Mouse (Mus musculus) heart, embryonic 16.5 days (tissue): Measurements from ENCODE around the gene Igflr1. TPM values are rescaled to one million over a fixed set of nuclear protein-coding genes. Genes with fewer than 3 reads are reported as not detected.

Experiments
- ATAC-seq: fragments of 200-750 bp; cut with Nextera tagmentation; replicated peaks from 2 replicates; pipeline ENCODE4 v1.8.0; 2017; ENCODE audit warnings: moderate number of reproducible peaks; ENCODE audit not compliant: insufficient read depth, low FRiP score; ENCODE audit errors: extremely low read depth
- H3K27ac ChIP-seq: fragments of 300-500 bp; sonication (generic); 2 replicates; pipeline ENCODE4 v1.5.1; 2014; ENCODE audit warnings: mild to moderate bottlenecking, low read length, control low read depth, moderate library complexity
- H3K27me3 ChIP-seq: fragments of 300-500 bp; sonication (generic); 2 replicates; pipeline ENCODE4 v1.6.1; 2014; ENCODE audit warnings: low read length, mixed read lengths; ENCODE audit not compliant: control insufficient read depth, insufficient read depth
- H3K36me3 ChIP-seq: fragments of 300-500 bp; sonication (generic); 2 replicates; pipeline ENCODE4 v1.6.1; 2014; ENCODE audit not compliant: control insufficient read depth, insufficient read depth
- H3K4me1 ChIP-seq: fragments of 300-500 bp; sonication (generic); 2 replicates; pipeline ENCODE4 v1.6.1; 2014; ENCODE audit warnings: low read length, mixed read lengths; ENCODE audit not compliant: control insufficient read depth, insufficient read depth
- H3K4me2 ChIP-seq: fragments of 300-500 bp; sonication (generic); 2 replicates; pipeline ENCODE4 v1.6.1; 2014; ENCODE audit warnings: low read depth, mild to moderate bottlenecking, control low read depth, low read length
- H3K4me3 ChIP-seq: fragments of 300-500 bp; sonication (generic); 2 replicates; pipeline ENCODE4 v1.5.1; 2014; ENCODE audit warnings: mild to moderate bottlenecking, control low read depth, low read length
- H3K9ac ChIP-seq: fragments of 300-500 bp; sonication (generic); 2 replicates; pipeline ENCODE4 v1.6.1; 2014; ENCODE audit warnings: low read length, control low read depth
- H3K9me3 ChIP-seq: fragments of 300-500 bp; sonication (generic); replicated peaks from 2 replicates; pipeline ENCODE4 v1.6.1; 2016; ENCODE audit warnings: low read length; ENCODE audit not compliant: control insufficient read depth
- WGBS: fragments of 180-500 bp; shearing (Covaris S2); extraction: QIAGEN DNeasy Blood & Tissue Kit; methylation state at CpG from one replicate; pipeline ENCODE4 v1.1.7; 2014; 5-methylcytosine and 5-hydroxymethylcytosine counted together
- polyA plus RNA-seq: library from polyadenylated mRNA; unstranded; fragments of >200 nt; fragmentation: Nextera tagmentation; extraction: Ambion mirVana; gene quantifications from 2 replicates; pipeline ENCODE4 v1.2.1, GENCODE M21; 2015

Gene Igflr1
- polyA plus RNA-seq = 3.9 and 5.3 TPM in 2 replicates

DNA sequence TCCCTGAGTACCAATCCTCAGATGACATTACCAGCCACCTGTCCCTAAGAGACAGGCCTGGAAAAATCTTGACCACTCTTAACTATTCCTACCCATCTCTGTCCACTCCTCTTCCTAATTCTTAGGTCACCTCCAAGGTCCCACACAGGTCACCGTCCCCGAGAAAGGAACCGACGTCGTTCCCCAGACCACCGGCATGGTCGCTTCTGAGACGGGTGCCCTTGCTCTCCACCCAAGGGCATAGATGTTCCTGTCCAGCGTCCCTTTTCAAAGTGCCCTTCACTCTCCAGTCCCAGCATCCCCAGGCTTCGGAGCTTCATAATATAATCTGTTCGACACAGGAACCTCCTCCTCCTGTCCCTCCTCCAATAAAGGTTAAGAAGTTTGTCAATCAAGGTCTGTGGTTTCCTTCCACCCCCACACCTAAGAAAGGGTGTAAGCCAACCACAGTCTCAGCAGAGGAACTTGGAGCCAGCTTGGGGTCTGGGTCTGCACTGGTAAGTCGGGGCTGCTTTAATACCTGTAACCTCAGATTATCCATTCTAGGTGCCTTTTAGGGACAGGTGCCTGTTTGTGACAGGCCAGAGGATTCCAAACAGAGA lies at the start of gene Igflr1:
Gene Igflr1 (plus strand): TSS at position 458 of the 602 bp plus-strand sequence.
- no peaks in the 10 kb centered on the region for H3K9me3 ChIP-seq
- no peak within 1 kb of the TSS for H3K27ac ChIP-seq
- peaks cover 8% of the 10 kb centered on the region for H3K4me1 ChIP-seq
- H3K9ac ChIP-seq = no peak within 1 kb of the TSS
- ATAC-seq = no peak
- no peaks in the 10 kb centered on the region for H3K27me3 ChIP-seq
- H3K36me3 ChIP-seq = peaks cover 39% of the 10 kb centered on the region
- WGBS = 91% methylated on average over 12 of the region's 12 CpGs
- no peak within 1 kb of the TSS for H3K4me3 ChIP-seq
- H3K4me2 ChIP-seq = no peak within 1 kb of the TSS

DNA sequence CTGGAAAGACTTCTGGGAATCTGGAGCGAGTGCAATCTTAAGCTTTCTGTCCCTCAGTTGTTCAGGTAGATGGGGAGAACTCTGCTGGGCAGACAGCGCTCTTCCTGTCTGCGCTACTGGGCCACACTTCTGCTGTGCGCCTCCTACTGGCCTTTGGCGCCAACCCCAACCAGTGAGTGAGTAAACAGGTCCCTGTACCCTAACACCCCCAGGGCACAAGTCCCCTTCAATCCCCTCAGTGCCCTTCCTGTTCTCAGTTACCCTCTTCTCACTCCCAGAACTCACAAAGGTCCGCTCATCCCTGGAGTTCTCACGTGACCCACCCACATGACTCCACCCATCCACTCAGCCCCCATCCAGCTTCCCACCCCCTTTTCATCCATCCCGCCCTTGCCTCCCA lies 46.9 kb upstream of the Igflr1 start:
- H3K4me1 ChIP-seq = no peaks in the 10 kb centered on the region
- no peak overlapping the region for H3K9ac ChIP-seq
- 39% methylated on average over 8 of the region's 8 CpGs for WGBS
- H3K4me3 ChIP-seq = no peak overlapping the region
- H3K9me3 ChIP-seq = no peaks in the 10 kb centered on the region
- no peak overlapping the region for H3K27ac ChIP-seq
- H3K4me2 ChIP-seq = no peak overlapping the region
- no peaks in the 10 kb centered on the region for H3K36me3 ChIP-seq
- H3K27me3 ChIP-seq = no peaks in the 10 kb centered on the region; the same call in 1 of the 2 replicates
- no peak for ATAC-seq

DNA sequence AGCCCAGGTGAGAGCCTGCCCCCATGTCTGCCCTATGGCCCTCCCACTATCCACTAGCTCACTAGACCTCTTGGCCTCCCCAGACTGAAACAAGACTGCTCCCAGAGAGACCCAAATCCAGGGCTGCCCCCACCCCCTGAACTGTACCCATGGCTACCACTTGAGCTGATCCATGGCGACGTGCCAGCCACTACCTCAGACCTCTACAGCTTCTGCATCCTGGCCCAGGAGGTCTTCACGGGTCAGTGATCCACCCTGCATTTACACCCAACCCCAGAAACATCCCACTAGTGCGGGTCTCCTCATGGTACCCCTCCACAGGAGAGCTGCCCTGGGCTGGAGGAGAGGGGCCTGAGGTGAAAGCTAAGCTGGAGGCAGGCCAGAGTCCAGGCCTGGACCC lies 44.8 kb upstream of the Igflr1 start:
- no peaks in the 10 kb centered on the region; the same call in 1 of the 2 replicates for H3K27me3 ChIP-seq
- H3K4me1 ChIP-seq = no peaks in the 10 kb centered on the region
- no peak overlapping the region for H3K4me3 ChIP-seq
- H3K9ac ChIP-seq = no peak overlapping the region
- WGBS = 72% methylated on average over 4 of the region's 4 CpGs
- no peak overlapping the region for H3K4me2 ChIP-seq
- no peak overlapping the region for H3K27ac ChIP-seq
- H3K9me3 ChIP-seq = no peaks in the 10 kb centered on the region
- peaks cover 10% of the 10 kb centered on the region; the same call in 1 of the 2 replicates for H3K36me3 ChIP-seq
- ATAC-seq = no peak

DNA sequence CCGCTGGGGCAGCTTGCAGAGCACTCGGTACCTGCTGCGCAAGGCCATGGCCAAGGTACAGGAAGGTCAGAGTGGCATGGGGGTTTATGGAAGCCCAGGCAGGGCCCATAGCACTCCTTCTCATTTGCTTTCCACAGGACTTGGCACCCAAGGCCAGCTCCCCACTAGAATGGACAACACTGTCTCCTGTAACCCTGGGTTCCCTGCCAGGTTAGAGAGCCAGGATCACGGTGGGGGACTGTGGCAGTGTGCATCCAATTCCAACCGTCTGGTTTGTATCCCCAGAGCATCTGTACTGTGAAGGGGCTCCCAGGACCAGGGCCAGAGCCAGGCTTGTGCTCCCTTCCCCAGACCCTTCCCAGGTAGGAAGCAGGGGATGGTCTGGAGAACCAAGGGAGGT lies 44.4 kb upstream of the Igflr1 start:
- Histone ChIP-seq H3K9ac (no peak overlapping the region), H3K9me3 (no peaks in the 10 kb centered on the region), H3K4me2 (no peak overlapping the region), H3K4me1 (no peaks in the 10 kb centered on the region), H3K4me3 (no peak overlapping the region), H3K27ac (no peak overlapping the region), H3K27me3 (no peaks in the 10 kb centered on the region; the same call in 1 of the 2 replicates), H3K36me3 (peaks cover 14% of the 10 kb centered on the region; the same call in 1 of the 2 replicates)
- ATAC-seq = no peak
- 78% methylated on average over 5 of the region's 5 CpGs for WGBS

DNA sequence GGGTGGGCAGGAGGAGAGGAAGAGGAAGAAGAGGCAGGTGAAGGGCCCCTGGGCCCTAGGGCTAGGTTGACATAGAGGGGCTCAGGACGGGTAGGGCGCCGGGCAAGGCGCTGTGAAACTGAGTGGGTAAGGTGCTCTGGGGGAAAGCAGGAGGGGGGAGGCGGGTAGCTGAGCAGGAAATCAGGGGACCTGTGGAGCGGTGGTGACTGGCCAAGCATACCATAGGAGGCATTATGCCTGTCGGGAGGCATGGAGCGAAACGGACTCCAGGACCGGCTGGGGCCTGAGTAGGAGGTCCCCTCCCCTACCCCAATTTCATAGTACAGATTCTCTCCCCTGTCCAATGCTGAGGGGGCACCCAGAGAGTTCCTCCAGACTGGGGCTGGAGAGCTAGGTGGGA lies 42.4 kb upstream of the Igflr1 start:
- Histone ChIP-seq H3K4me3 (no peak overlapping the region), H3K4me1 (no peaks in the 10 kb centered on the region), H3K36me3 (peaks cover 17% of the 10 kb centered on the region), H3K27ac (no peak overlapping the region), H3K9me3 (no peaks in the 10 kb centered on the region), H3K27me3 (no peaks in the 10 kb centered on the region; the same call in 1 of the 2 replicates), H3K9ac (no peak overlapping the region), H3K4me2 (no peak overlapping the region)
- ATAC-seq = no peak
- WGBS = 83% methylated on average over 10 of the region's 10 CpGs

DNA sequence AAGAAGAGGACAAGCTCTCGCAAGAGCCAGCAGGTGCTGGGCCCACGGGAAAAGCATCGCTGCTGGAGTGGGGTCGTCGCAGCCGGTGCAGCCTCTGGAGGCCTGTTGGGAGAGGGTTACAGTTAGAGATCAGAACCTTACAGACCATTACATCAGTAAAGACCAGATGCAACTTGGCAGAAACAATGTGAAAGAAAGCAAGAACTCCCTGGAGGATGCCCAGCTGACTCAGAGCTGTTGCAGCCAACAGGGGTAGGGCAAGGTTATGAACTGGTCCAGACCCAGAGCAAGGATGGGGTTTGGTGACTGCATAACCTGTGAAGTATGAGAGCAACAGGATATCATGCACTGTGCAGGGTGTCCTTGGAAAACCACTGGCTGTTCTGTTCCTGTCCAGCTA lies 40.7 kb upstream of the Igflr1 start:
- WGBS = 87% methylated on average over 6 of the region's 6 CpGs
- ATAC-seq = no peak
- Histone ChIP-seq H3K4me2 (no peak overlapping the region), H3K27ac (no peak overlapping the region), H3K27me3 (no peaks in the 10 kb centered on the region), H3K9me3 (no peaks in the 10 kb centered on the region), H3K36me3 (peaks cover 32% of the 10 kb centered on the region), H3K4me1 (no peaks in the 10 kb centered on the region), H3K4me3 (no peak overlapping the region), H3K9ac (no peak overlapping the region)

DNA sequence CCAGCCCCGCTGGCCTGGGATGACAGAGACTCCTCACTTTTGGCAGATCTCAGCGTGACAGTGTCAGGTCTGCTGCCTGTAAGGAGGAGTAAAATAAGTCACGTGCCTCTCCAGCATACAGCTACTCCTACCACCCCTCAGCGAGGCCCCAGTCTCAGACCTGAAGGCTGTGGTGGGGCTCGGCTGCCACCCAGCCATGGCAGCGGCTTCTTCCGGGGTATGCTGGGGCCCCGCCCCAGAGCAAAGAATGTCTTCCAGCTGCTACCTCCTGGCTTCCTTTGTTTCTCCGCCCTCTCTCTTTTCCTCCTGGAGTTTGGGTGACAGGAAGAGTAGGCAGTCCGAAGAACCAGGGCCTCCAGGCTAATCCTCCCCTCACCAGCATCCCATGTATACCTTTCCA lies 39.3 kb upstream of the Igflr1 start:
- WGBS = 45% methylated on average over 10 of the region's 10 CpGs
- no peaks in the 10 kb centered on the region for H3K27me3 ChIP-seq
- H3K4me1 ChIP-seq = no peaks in the 10 kb centered on the region
- no peaks in the 10 kb centered on the region for H3K9me3 ChIP-seq
- H3K9ac ChIP-seq = no peak overlapping the region
- no peak for ATAC-seq
- no peak overlapping the region for H3K4me2 ChIP-seq
- H3K36me3 ChIP-seq = peaks cover 41% of the 10 kb centered on the region
- no peak overlapping the region for H3K4me3 ChIP-seq
- no peak overlapping the region for H3K27ac ChIP-seq

DNA sequence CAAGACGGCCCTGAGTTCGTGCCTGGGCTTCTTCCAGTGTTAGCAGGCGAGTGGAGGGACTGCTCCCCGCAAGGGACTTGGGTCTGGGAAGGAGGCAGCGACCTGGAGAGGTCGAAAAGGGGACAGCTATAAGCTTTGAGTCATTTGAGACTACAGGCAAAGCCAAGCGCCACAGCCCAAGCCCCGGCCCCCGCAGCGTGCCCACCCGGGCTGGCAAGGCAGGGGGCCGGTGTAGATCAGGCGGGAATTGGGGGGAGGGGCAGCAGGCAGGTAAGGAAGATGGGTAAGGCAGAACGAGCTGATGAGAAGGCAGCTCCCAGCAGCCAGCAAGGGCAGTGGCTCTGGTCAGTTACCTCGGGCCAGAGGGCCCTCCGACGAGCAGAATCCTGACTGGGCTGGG lies 38.8 kb upstream of the Igflr1 start:
- H3K9me3 ChIP-seq = no peaks in the 10 kb centered on the region
- no peaks in the 10 kb centered on the region for H3K4me1 ChIP-seq
- H3K4me2 ChIP-seq = no peak overlapping the region
- WGBS = 34% methylated on average over 17 of the region's 17 CpGs
- ATAC-seq = no peak
- peaks cover 41% of the 10 kb centered on the region for H3K36me3 ChIP-seq
- H3K27me3 ChIP-seq = no peaks in the 10 kb centered on the region
- no peak overlapping the region for H3K9ac ChIP-seq
- no peak overlapping the region for H3K27ac ChIP-seq
- H3K4me3 ChIP-seq = no peak overlapping the region

DNA sequence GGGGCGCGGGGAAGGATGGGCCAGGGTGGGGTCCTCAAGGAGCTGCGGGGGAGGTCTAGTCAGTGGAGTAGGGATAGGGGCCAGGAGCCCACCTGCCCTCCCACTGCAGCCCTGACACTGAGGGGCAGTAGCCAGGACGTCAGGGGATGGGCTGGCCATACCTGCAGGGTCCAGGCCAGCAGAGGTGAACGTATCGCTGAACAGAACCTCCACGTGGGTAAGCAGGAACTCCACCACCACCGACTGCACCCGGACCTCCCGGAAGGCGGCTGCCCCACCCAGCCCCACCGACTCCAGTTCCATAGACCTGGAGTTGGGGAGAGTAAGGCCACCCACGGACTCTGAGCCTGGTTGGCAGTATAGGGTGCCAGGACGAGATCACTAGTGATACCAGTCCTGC lies 38.2 kb upstream of the Igflr1 start:
- H3K4me3 ChIP-seq = no peak overlapping the region
- WGBS = 82% methylated on average over 14 of the region's 14 CpGs
- H3K27ac ChIP-seq = no peak overlapping the region
- no peaks in the 10 kb centered on the region for H3K4me1 ChIP-seq
- no peak for ATAC-seq
- no peak overlapping the region for H3K9ac ChIP-seq
- H3K27me3 ChIP-seq = no peaks in the 10 kb centered on the region
- H3K9me3 ChIP-seq = no peaks in the 10 kb centered on the region
- H3K4me2 ChIP-seq = no peak overlapping the region
- H3K36me3 ChIP-seq = peaks cover 41% of the 10 kb centered on the region
